23 mouse cellular contexts compared by ENCODE assay signal in the genomic region with DNA sequence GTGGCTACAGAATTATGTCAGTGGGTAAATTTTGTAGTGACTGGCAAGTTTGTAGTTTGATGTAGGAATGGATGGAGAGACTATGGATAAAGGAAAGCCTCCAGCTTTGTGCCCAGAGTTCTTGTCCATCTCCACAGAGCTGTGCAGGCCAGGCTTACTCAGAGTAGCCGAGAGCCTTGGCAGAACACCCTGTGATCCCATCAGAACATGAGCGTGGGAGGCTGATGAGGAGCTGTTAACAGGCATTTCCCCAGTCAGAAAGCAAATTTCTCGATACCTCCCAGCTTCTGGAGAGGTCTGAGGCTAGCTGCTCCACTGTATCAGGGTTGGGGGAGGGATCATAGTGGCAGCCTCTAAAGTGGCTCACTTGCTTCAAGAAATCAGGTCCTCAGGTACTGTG.
DNase-seq lines count a peak whose midpoint lies in the region; ATAC-seq and TF ChIP-seq lines count a peak whose summit lies in the region.
"Had no signal": no experiment of that assay in that cellular context is flagged by ENCODE, and none has a peak within 500 bp of the region (broad histone marks: within the 10 kb centered on the region; RNA-seq: fewer than 3 reads in every experiment).

No protein-coding gene starts in this region.

- 70% methylated on average over 3 of the region's 3 CpGs for WGBS in heart, adult 2 months
- 51% methylated on average over 3 of the region's 3 CpGs for WGBS in heart, embryonic 12.5 days

- DNase-seq in heart, adult 2 months = peak; percentile 47 to 69
- peak; percentile 79 for DNase-seq in NIH3T3 (ENCODE audit: low read depth)
- peak; percentile 69 for DNase-seq in heart, adult 8-10 months (ENCODE audit: low spot score)
- peak; percentile 40 for DNase-seq in lung, postnatal 25 days (ENCODE audit: low spot score)
- no peak for DNase-seq in left cerebral cortex, postnatal 25 days (ENCODE audit: low spot score in 2 of 2)
- no peak for DNase-seq in frontal cortex, postnatal 36 days (ENCODE audit: low spot score in 2 of 2)
- DNase-seq: adrenal gland, postnatal 10 days; cerebellum, adult 9-11 months; kidney, adult 2 months; kidney, postnatal 14 days; liver, postnatal 0 days; midbrain, embryonic 14.5 days; spleen, adult 18-20 months; thymus, adult 18-20 months; thymus, postnatal 4 days had no signal

- no peak overlapping the region for H3K27ac ChIP-seq in heart, adult 2 months
- no peak overlapping the region for H3K27ac ChIP-seq in heart, embryonic 12.5 days (ENCODE audit: poor library complexity, severe bottlenecking)
- H3K27ac ChIP-seq: embryonic facial prominence, embryonic 13.5 days; forebrain, embryonic 15.5 days; heart, embryonic 15.5 days; hindbrain, embryonic 13.5 days; limb, embryonic 10.5 days; neural tube, embryonic 13.5 days had no signal

- H3K27me3 ChIP-seq in heart, adult 2 months (ENCODE audit: control insufficient read depth, insufficient read depth, low read length) = no peaks in the 10 kb centered on the region
- no peaks in the 10 kb centered on the region for H3K27me3 ChIP-seq in heart, embryonic 12.5 days (replicated peaks)
- H3K27me3 ChIP-seq: embryonic facial prominence, embryonic 13.5 days; forebrain, embryonic 15.5 days; heart, embryonic 15.5 days; hindbrain, embryonic 13.5 days; neural tube, embryonic 13.5 days had no signal

- H3K9ac ChIP-seq in heart, adult 2 months (ENCODE audit: low read depth, low read length) = no peak overlapping the region
- H3K9ac ChIP-seq in heart, embryonic 12.5 days = no peak overlapping the region
- H3K9ac ChIP-seq: embryonic facial prominence, embryonic 13.5 days; forebrain, embryonic 15.5 days; heart, embryonic 15.5 days; hindbrain, embryonic 13.5 days; liver, postnatal 0 days; neural tube, embryonic 13.5 days had no signal

- TF ChIP-seq POLR2A in heart, adult 2 months (IDR thresholded peaks at IDR 0.05; ENCODE audit: insufficient read depth, low read depth, low read length) = no peak

- H3K36me3 ChIP-seq in heart, adult 2 months (ENCODE audit: control insufficient read depth, insufficient read depth, low read length) = no peaks in the 10 kb centered on the region
- no peaks in the 10 kb centered on the region for H3K36me3 ChIP-seq in heart, embryonic 12.5 days
- H3K36me3 ChIP-seq: embryonic facial prominence, embryonic 13.5 days; forebrain, embryonic 15.5 days; heart, embryonic 15.5 days; hindbrain, embryonic 13.5 days; limb, embryonic 10.5 days; neural tube, embryonic 13.5 days had no signal

- H3K4me1 ChIP-seq in heart, adult 2 months (ENCODE audit: control insufficient read depth, insufficient read depth, low read length) = no peaks in the 10 kb centered on the region
- H3K4me1 ChIP-seq in heart, embryonic 12.5 days (replicated peaks) = no peaks in the 10 kb centered on the region
- H3K4me1 ChIP-seq: forebrain, embryonic 15.5 days; heart, embryonic 15.5 days; hindbrain, embryonic 13.5 days; limb, embryonic 10.5 days; neural tube, embryonic 13.5 days had no signal

- intact Hi-C loops in heart, adult 2 months (cut with DNase I) = no loop called here
- intact Hi-C loops in left cerebral cortex, postnatal 25 days (cut with DNase I) = no loop called here

- H3K4me2 ChIP-seq in heart, embryonic 12.5 days = no peak overlapping the region
- H3K4me2 ChIP-seq: embryonic facial prominence, embryonic 13.5 days; forebrain, embryonic 15.5 days; heart, embryonic 15.5 days; hindbrain, embryonic 13.5 days; neural tube, embryonic 13.5 days had no signal

- no peaks in the 10 kb centered on the region for H3K79me2 ChIP-seq in heart, adult 2 months (replicated peaks; ENCODE audit: control insufficient read depth, insufficient read depth, low read length)

- no peak overlapping the region for H3K4me3 ChIP-seq in heart, adult 2 months
- no peak overlapping the region for H3K4me3 ChIP-seq in heart, embryonic 12.5 days
- H3K4me3 ChIP-seq: embryonic facial prominence, embryonic 13.5 days; forebrain, embryonic 15.5 days; heart, embryonic 15.5 days; hindbrain, embryonic 13.5 days; limb, embryonic 10.5 days; neural tube, embryonic 13.5 days had no signal

- no peak for TF ChIP-seq CTCF in heart, adult 2 months (IDR thresholded peaks at IDR 0.05)

- 0 out of 2 replicates have a peak, but pooled peaks cover 5% of the 10 kb centered on the region for H3K9me3 ChIP-seq in heart, embryonic 12.5 days (replicated peaks)
- H3K9me3 ChIP-seq: embryonic facial prominence, embryonic 13.5 days; forebrain, embryonic 15.5 days; heart, embryonic 15.5 days; hindbrain, embryonic 13.5 days; limb, embryonic 10.5 days; neural tube, embryonic 13.5 days had no signal

- ATAC-seq in heart, embryonic 12.5 days (ENCODE audit: insufficient number of reproducible peaks, low FRiP score) = no peak
- ATAC-seq: forebrain, embryonic 15.5 days; inflammation-experienced regulatory T-cells, adult 6 months; liver, postnatal 0 days had no signal

- TF ChIP-seq EP300 in heart, adult 2 months (IDR thresholded peaks at IDR 0.05; ENCODE audit: insufficient read depth, low read depth, low read length) = no peak

Comparison
In these comparisons a context has a peak if more than half of its experiments do, and no peak if none do; other contexts are left out.
1. DNase-seq: peak in heart, adult 2 months (2 of 2), NIH3T3 (single experiment), heart, adult 8-10 months (single experiment) and lung, postnatal 25 days (single experiment); none in left cerebral cortex, postnatal 25 days (0 of 2) and frontal cortex, postnatal 36 days (0 of 2).